Mouse (Mus musculus) kidney, postnatal 0 days (tissue): ENCODE data around the gene Tnfaip8l2. TPM values are rescaled to one million over a fixed set of nuclear protein-coding genes. Genes with fewer than 3 reads are reported as not detected.

Experiments used
- ATAC-seq: fragments of 200-750 bp; cut with Nextera tagmentation; replicated peaks from 2 replicates; pipeline ENCODE4 v1.8.0; 2017; ENCODE audit warnings: low read depth, moderate number of reproducible peaks, moderate TSS enrichment, moderate library complexity; ENCODE audit not compliant: low FRiP score
- DNase-seq: peaks from one replicate; pipeline ENCODE4 v3.0.0-alpha.2; 2016; ENCODE audit warnings: low spot score
- H3K27ac ChIP-seq: fragments of 300-500 bp; sonication (generic); 2 replicates; pipeline ENCODE4 v1.5.1; 2014; ENCODE audit warnings: mild to moderate bottlenecking
- H3K27me3 ChIP-seq: fragments of 300-500 bp; sonication (generic); 2 replicates; pipeline ENCODE4 v1.6.1; 2014; ENCODE audit warnings: low read length, mixed read lengths; ENCODE audit not compliant: insufficient read depth
- H3K36me3 ChIP-seq: fragments of 300-500 bp; sonication (generic); 2 replicates; pipeline ENCODE4 v1.6.1; 2014; ENCODE audit warnings: low read length, mixed read lengths; ENCODE audit not compliant: insufficient read depth
- H3K4me1 ChIP-seq: fragments of 300-500 bp; sonication (generic); replicated peaks from 2 replicates; pipeline ENCODE4 v1.6.1; 2014; ENCODE audit warnings: antibody characterized with exemption, low read length, mixed read lengths; ENCODE audit not compliant: insufficient read depth
- H3K4me2 ChIP-seq: fragments of 300-500 bp; sonication (generic); 2 replicates; pipeline ENCODE4 v1.6.1; 2014; ENCODE audit warnings: mild to moderate bottlenecking, low read length, moderate library complexity, mixed read lengths
- H3K4me3 ChIP-seq: fragments of 300-500 bp; sonication (generic); replicated peaks from 2 replicates; pipeline ENCODE4 v1.5.1; 2014; ENCODE audit warnings: low read depth, low read length
- H3K9ac ChIP-seq: fragments of 300-500 bp; sonication (generic); 2 replicates; pipeline ENCODE4 v1.6.1; 2014; ENCODE audit warnings: low read depth, low read length
- H3K9me3 ChIP-seq: fragments of 300-500 bp; sonication (generic); replicated peaks from 2 replicates; pipeline ENCODE4 v1.6.1; 2016; ENCODE audit warnings: low read length, inconsistent platforms, mixed read lengths
- CTCF ChIP-seq: IDR thresholded peaks from 2 replicates; pipeline ENCODE4 v1.5.1; 2016; ENCODE audit warnings: antibody characterized with exemption, low read depth, mild to moderate bottlenecking, moderate library complexity
- WGBS: fragments of 180-500 bp; shearing (Covaris S2); extraction: QIAGEN DNeasy Blood & Tissue Kit; methylation state at CpG from one replicate; pipeline ENCODE4 v1.1.7; 2014; 5-methylcytosine and 5-hydroxymethylcytosine counted together
- polyA plus RNA-seq: library from polyadenylated mRNA; unstranded; fragments of >200 nt; fragmentation: Nextera tagmentation; extraction: Ambion mirVana; gene quantifications from 2 replicates; pipeline ENCODE4 v1.2.1, GENCODE M21; 2015

Gene Tnfaip8l2
- polyA plus RNA-seq, 1 experiment from 2014 or later: 3.6 TPM

DNA sequence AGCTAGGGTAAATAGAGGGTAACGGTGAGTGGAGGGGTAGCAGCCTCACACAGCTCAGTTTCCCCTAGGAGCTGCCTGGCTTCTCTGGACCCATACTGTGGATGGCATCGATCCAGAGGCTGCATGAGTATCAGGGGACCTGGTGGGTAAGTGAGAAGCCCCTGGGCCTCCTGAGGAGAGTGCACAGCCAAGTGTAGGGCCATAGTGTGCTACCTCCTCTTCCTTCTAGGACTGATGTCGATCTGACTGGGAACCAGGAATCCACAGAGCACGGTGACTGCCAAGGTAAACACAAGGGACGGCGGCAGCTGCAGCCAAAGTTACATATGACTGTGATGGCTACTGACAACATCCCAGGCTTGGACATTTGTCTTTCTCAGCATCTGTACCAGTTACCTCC lies 28.9 kb upstream of the Tnfaip8l2 start:
- Histone ChIP-seq H3K4me2 (no peak overlapping the region), H3K27me3 (peaks cover 16% of the 10 kb centered on the region), H3K27ac (no peak overlapping the region), H3K9ac (no peak overlapping the region), H3K9me3 (no peaks in the 10 kb centered on the region), H3K4me3 (no peak overlapping the region), H3K36me3 (0 out of 2 replicates have a peak, but pooled peaks cover 14% of the 10 kb centered on the region), H3K4me1 (no peaks in the 10 kb centered on the region; the same call in 1 of the 2 replicates)
- ATAC-seq (no peak), DNase-seq (no peak)
- 61% methylated on average over 6 of the region's 6 CpGs for WGBS
- TF ChIP-seq CTCF: no peak

DNA sequence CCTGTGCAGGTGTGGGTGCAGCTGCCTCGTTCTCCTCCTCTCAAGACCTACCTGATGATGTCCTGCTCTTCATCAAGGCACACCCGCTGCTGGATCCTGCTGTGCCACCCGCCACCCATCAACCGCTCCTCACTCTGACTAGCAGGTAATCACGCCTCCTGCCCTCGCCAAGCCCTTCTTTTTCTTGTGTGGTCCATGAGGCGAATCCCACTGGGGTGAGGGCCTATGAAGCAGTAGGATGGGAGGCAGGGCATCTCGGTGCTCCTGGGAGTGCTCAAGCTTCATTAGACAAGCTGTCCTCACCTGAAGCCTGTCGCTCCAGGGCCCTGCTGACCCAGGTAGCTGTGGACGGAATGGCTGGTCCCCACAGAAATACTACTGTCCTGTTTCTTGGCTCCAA lies 27.8 kb upstream of the Tnfaip8l2 start:
- Histone ChIP-seq H3K4me2 (no peak overlapping the region), H3K9ac (no peak overlapping the region), H3K27ac (no peak overlapping the region), H3K9me3 (no peaks in the 10 kb centered on the region), H3K36me3 (0 out of 2 replicates have a peak, but pooled peaks cover 14% of the 10 kb centered on the region), H3K4me1 (no peaks in the 10 kb centered on the region; the same call in 1 of the 2 replicates), H3K4me3 (no peak overlapping the region), H3K27me3 (peaks cover 16% of the 10 kb centered on the region)
- no peak for DNase-seq
- WGBS: 88% methylated on average over 10 of the region's 10 CpGs
- TF ChIP-seq CTCF: no peak
- no peak for ATAC-seq

DNA sequence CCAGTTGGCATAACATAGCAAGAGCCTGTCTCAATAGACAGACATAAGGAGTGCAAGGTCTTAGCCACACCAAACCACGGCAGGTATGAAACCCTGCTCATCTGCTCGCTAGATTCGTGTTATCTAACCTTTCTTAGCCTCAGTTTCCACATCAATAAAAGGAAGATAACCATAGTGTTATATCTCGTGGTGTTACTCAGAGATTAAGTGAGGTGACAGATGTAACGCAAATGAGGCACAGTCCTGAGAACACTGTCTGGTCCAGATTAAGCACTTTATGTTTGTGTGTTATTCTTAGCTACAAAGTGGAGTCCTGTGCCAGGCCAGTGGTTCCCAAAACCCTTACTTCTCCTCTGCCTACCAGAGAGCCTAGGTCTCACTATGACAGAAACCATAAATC lies 22.7 kb upstream of the Tnfaip8l2 start:
- no peak overlapping the region for H3K9ac ChIP-seq
- no peaks in the 10 kb centered on the region for H3K9me3 ChIP-seq
- WGBS: 88% methylated on average over 5 of the region's 5 CpGs
- peaks cover 12% of the 10 kb centered on the region; the same call in 1 of the 2 replicates for H3K4me1 ChIP-seq
- ATAC-seq (no peak), DNase-seq (no peak)
- H3K27me3 ChIP-seq: no peaks in the 10 kb centered on the region
- no peak for TF ChIP-seq CTCF
- H3K36me3 ChIP-seq: 0 out of 2 replicates have a peak, but pooled peaks cover 6% of the 10 kb centered on the region
- H3K4me3 ChIP-seq: no peak overlapping the region
- no peak overlapping the region for H3K27ac ChIP-seq
- no peak overlapping the region for H3K4me2 ChIP-seq

DNA sequence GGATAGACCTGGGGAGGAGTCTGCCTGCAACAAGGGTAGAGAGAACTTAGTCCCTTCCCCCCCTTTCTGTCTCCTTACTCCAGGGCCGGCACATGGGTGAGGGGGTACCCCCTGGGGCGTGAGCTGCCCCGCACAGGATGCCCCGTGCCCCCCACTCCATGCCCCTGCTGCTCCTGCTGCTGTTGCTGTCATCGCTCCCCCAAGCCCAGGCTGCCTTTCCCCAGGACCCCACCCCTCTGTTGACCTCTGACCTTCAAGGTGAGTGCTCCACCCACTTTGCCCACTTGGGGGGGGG lies 22.0 kb upstream of the Tnfaip8l2 start:
- no peak for ATAC-seq
- H3K4me3 ChIP-seq: no peak overlapping the region
- 81% methylated on average over 5 of the region's 5 CpGs for WGBS
- no peak overlapping the region for H3K27ac ChIP-seq
- no peaks in the 10 kb centered on the region for H3K36me3 ChIP-seq
- DNase-seq: no peak
- H3K9me3 ChIP-seq: no peaks in the 10 kb centered on the region
- H3K4me1 ChIP-seq: peaks cover 12% of the 10 kb centered on the region; the same call in 1 of the 2 replicates
- no peaks in the 10 kb centered on the region for H3K27me3 ChIP-seq
- TF ChIP-seq CTCF: no peak
- no peak overlapping the region for H3K9ac ChIP-seq
- no peak overlapping the region for H3K4me2 ChIP-seq

DNA sequence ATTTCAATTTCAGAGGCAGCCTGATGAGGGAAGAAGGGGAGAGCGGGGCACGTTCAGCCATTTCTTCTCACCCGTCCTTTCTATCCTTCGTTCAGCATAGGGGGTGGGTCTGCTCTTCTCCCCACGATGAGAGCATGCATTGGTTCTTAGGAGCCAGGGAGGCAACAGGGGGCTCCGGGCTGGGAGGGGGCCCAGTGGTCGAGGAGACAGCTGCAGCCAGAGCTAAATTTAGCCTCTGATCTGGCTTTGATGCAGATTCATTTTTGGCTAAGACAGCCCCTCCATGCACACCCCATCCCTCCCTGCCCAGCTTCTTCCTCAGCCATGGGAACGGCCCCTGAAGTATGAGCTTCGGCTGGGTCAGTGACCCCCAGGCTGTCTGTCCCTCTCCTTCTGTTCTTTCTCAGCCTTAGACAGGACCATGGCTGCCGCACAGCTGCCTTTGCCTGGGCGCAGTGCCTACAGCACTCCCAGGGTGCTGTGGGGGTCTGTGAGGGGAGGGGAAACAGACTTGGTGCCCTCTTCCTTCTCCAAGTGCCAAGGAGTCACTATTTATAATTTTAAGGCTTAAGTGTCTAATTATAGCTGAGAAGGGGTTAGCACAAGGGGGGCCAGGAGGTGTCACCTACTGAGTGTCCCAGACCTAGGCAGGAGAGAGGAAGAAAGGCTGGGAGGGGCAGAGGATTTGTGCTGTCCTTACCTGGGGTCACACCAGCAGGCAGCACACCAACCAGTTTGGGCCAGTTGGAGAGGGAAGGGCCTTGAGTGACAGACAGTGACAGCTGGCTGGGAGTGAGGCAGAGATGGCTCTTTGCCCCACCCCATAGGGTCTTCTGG lies 21.5 kb upstream of the Tnfaip8l2 start:
- no peaks in the 10 kb centered on the region for H3K9me3 ChIP-seq
- DNase-seq (no peak), ATAC-seq (no peak)
- no peaks in the 10 kb centered on the region for H3K36me3 ChIP-seq
- 48% methylated on average over 11 of the region's 11 CpGs for WGBS
- H3K9ac ChIP-seq: no peak overlapping the region
- no peak for TF ChIP-seq CTCF
- no peak overlapping the region for H3K4me2 ChIP-seq
- H3K27me3 ChIP-seq: no peaks in the 10 kb centered on the region
- H3K4me1 ChIP-seq: peaks cover 12% of the 10 kb centered on the region; the same call in 1 of the 2 replicates
- H3K4me3 ChIP-seq: no peak overlapping the region
- no peak overlapping the region for H3K27ac ChIP-seq

DNA sequence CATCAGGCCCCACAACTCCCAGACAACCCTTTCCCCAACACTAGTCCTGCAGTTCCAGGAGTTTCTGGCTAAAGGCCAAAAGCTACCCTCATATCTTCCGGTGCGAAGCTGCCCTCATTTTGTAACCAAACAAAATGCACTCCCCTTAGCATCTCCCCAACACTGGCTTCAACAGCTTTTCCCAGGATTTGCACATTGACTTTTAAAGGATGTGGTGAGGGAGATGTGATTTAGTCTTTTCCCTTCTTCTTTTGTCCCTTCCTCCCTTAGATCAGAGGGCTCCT lies 20.1 kb upstream of the Tnfaip8l2 start:
- Histone ChIP-seq H3K36me3 (no peaks in the 10 kb centered on the region), H3K4me1 (peaks cover 12% of the 10 kb centered on the region; the same call in 1 of the 2 replicates), H3K9me3 (no peaks in the 10 kb centered on the region), H3K9ac (no peak overlapping the region), H3K4me2 (peak overlapping the region; percentile 97; the same call in 1 of the 2 replicates), H3K27me3 (no peaks in the 10 kb centered on the region), H3K4me3 (no peak overlapping the region), H3K27ac (no peak overlapping the region)
- no peak for DNase-seq
- TF ChIP-seq CTCF: no peak
- no peak for ATAC-seq
- WGBS: 54% methylated on average over 2 of the region's 2 CpGs
